ENCODE assay signal across 8 mouse cellular contexts in the genomic region with DNA sequence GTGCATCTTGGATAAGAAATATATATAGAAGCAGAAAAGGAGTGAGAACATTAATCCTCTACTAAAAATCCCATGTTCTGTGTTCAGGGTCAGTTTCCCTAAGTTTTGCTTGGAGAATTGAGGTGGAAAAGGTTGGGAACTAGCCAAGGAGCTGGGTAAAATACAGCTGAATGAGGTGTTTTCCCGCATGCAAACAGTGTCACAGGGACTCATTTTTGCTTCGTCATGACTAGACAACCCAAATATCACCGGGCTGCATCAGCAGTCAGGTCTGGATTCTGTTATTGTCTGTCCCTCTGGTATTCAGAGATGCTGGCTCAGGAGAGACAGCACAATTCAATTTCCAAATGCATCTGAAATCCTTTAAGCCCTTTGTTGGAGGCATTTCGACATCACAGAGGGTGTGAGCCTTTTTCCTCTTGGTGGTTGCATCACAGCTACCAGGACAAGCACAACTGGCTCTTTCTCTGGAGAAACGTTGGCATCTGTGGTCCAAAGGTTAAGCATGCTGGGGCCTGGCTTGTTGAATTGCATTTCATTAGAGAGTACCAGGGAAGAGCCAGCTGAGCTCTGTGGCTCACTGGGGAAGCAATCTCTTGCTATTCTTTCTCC. TPM values are rescaled to one million over a fixed set of nuclear protein-coding genes. Genes with fewer than 3 reads are reported as not detected.
DNase-seq lines count a peak whose midpoint lies in the region; ATAC-seq lines count a peak whose summit lies in the region.

No protein-coding gene starts in this region.

- H3K36me3 ChIP-seq in liver, embryonic 16.5 days (ENCODE audit: control insufficient read depth, insufficient read depth): no peaks in the 10 kb centered on the region
- H3K36me3 ChIP-seq in forebrain, embryonic 10.5 days (replicated peaks): no peaks in the 10 kb centered on the region
- H3K36me3 ChIP-seq in hindbrain, embryonic 11.5 days (ENCODE audit: control insufficient read depth, insufficient read depth, low read length): no peaks in the 10 kb centered on the region

- H3K4me3 ChIP-seq in liver, embryonic 16.5 days (ENCODE audit: low read depth, low read length): no peak overlapping the region
- H3K4me3 ChIP-seq in forebrain, embryonic 10.5 days: no peak overlapping the region
- no peak overlapping the region for H3K4me3 ChIP-seq in hindbrain, embryonic 11.5 days (ENCODE audit: low read depth, low read length)

- H3K9me3 ChIP-seq in liver, embryonic 16.5 days (replicated peaks; ENCODE audit: control insufficient read depth, low read length): no peaks in the 10 kb centered on the region
- H3K9me3 ChIP-seq in forebrain, embryonic 10.5 days: no peaks in the 10 kb centered on the region
- H3K9me3 ChIP-seq in hindbrain, embryonic 11.5 days (ENCODE audit: control insufficient read depth, low read length): no peaks in the 10 kb centered on the region

- no peaks in the 10 kb centered on the region for H3K27me3 ChIP-seq in liver, embryonic 16.5 days (ENCODE audit: control insufficient read depth, insufficient read depth, low read depth, low read length)
- no peaks in the 10 kb centered on the region for H3K27me3 ChIP-seq in forebrain, embryonic 10.5 days (ENCODE audit: poor library complexity, severe bottlenecking)
- no peaks in the 10 kb centered on the region for H3K27me3 ChIP-seq in hindbrain, embryonic 11.5 days (ENCODE audit: control insufficient read depth, insufficient read depth, low read length)

- 38% methylated on average over 5 of the region's 5 CpGs for WGBS in liver, embryonic 16.5 days (ENCODE audit: insufficient replicate concordance)
- 62% methylated on average over 5 of the region's 5 CpGs for WGBS in forebrain, embryonic 10.5 days
- WGBS in hindbrain, embryonic 11.5 days: 66% methylated on average over 5 of the region's 5 CpGs

- H3K27ac ChIP-seq in liver, embryonic 16.5 days (ENCODE audit: low read length): peak overlapping the region; percentile 27
- no peak overlapping the region for H3K27ac ChIP-seq in forebrain, embryonic 10.5 days
- no peak overlapping the region for H3K27ac ChIP-seq in hindbrain, embryonic 11.5 days (ENCODE audit: low read depth, low read length)

- no peak overlapping the region for H3K9ac ChIP-seq in liver, embryonic 16.5 days (ENCODE audit: low read depth, low read length)
- H3K9ac ChIP-seq in hindbrain, embryonic 11.5 days (ENCODE audit: low read depth, low read length): no peak overlapping the region

- peaks cover 4% of the 10 kb centered on the region for H3K4me1 ChIP-seq in liver, embryonic 16.5 days (ENCODE audit: control insufficient read depth, low read depth, low read length)
- no peaks in the 10 kb centered on the region for H3K4me1 ChIP-seq in forebrain, embryonic 10.5 days
- H3K4me1 ChIP-seq in hindbrain, embryonic 11.5 days (replicated peaks; ENCODE audit: control insufficient read depth, insufficient read depth, low read length): no peaks in the 10 kb centered on the region

- peak; percentile 79 for ATAC-seq in liver, embryonic 16.5 days (ENCODE audit: low read depth)
- ATAC-seq in hindbrain, embryonic 11.5 days (ENCODE audit: low FRiP score): no peak

- no peak overlapping the region for H3K4me2 ChIP-seq in liver, embryonic 16.5 days (ENCODE audit: low read depth, low read length)
- no peak overlapping the region for H3K4me2 ChIP-seq in hindbrain, embryonic 11.5 days (replicated peaks; ENCODE audit: low read depth, low read length)

- DNase-seq in gastrocnemius, adult 18-20 months (ENCODE audit: low spot score): peak; percentile 30
- no peak for DNase-seq in gastrocnemius, postnatal 25 days
- peak; percentile 86 for DNase-seq in 3T3-L1 (ENCODE audit: low read depth, low spot score)
- peak; percentile 98 for DNase-seq in fat pad, adult 2 months (ENCODE audit: extremely low read depth, low read depth, low spot score)
- DNase-seq in forebrain, embryonic 10.5 days (ENCODE audit: extremely low spot score, low spot score): no peak
- no peak for DNase-seq in hindbrain, embryonic 11.5 days (ENCODE audit: low spot score)
- no peak for DNase-seq in right cerebral cortex, postnatal 14 days

RNA-seq across cellular contexts. Expression of gene Sesn3, which starts 59.6 kb away (rescaled TPM):
- 10 to 100 TPM; 14.8 to 18.7 TPM for total RNA-seq in gastrocnemius, adult 18-20 months (2021)
- 10 to 100 TPM; 24.9 to 29.0 TPM for total RNA-seq in gastrocnemius, postnatal 25 days (2021)
- 1.5 and 1.8 TPM in 2 replicates for polyA plus RNA-seq in liver, embryonic 16.5 days (2015; fragmentation: Nextera tagmentation; extraction: Ambion mirVana)
- polyA plus RNA-seq in forebrain, embryonic 10.5 days (2016; fragmentation: Nextera tagmentation; extraction: Ambion mirVana): 14.7 and 16.8 TPM in 2 replicates
- 19.0 and 33.4 TPM in 2 replicates for polyA plus RNA-seq in hindbrain, embryonic 11.5 days (2014; fragmentation: Nextera tagmentation; extraction: Ambion mirVana)

Comparison
In these comparisons a context has a peak if more than half of its experiments do, and no peak if none do; other contexts are left out.
1. DNase-seq: peak in gastrocnemius, adult 18-20 months (single experiment), 3T3-L1 (single experiment) and fat pad, adult 2 months (single experiment); none in gastrocnemius, postnatal 25 days (single experiment), forebrain, embryonic 10.5 days (single experiment), hindbrain, embryonic 11.5 days (single experiment) and right cerebral cortex, postnatal 14 days (single experiment).